Mouse (Mus musculus) B cell, adult 2 months (primary cell): Measurements from ENCODE around the gene Terf2ip.

ENCODE experiments used
- DNase-seq, 2 experiments: peaks; one replicate each; pipeline ENCODE4 v3.0.0; 2022

The Terf2ip gene

GRCm38 (mm10) chr8:112010997-112011815 is at the start of gene Terf2ip, which contains the start of gene Kars:
Gene Terf2ip (plus strand): TSS chr8:112011398.
Gene Kars (minus strand): TSS chr8:112011323.
- peak; percentile 92 to 93 for DNase-seq

- DNase-seq: no peak
These were observed 48.6 kb upstream of the Terf2ip start for GRCm38 (mm10) chr8:111962589-111962988.

DNA sequence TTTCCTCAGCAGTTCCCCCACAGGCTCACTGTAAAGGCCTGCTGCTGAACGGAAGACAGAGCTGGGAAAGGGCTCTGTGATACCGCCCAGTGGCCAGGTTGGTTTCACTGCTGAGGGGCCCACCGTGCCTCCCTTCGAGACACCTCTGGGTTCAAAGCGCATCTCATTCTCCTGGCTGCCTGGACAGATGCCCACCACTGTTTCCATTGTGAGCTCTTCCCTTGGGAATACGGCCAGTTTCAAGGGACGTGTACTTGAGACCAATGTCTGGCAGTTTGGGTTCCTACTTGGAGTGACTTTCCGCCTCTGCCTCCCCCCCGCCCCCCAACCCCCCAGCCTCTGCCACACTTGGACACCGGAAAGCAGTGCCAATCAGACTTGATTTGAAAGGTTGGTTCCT is 48.1 kb upstream of the Terf2ip start:
- no peak for DNase-seq

- DNase-seq: no peak
These were observed 47.7 kb upstream of the Terf2ip start for GRCm38 (mm10) chr8:111963546-111963945.

- DNase-seq: no peak
These were observed 46.8 kb upstream of the Terf2ip start for GRCm38 (mm10) chr8:111964351-111964750.

GRCm38 (mm10) chr8:111964849-111965561 is 46.2 kb upstream of the Terf2ip start:
- no peak for DNase-seq

DNA sequence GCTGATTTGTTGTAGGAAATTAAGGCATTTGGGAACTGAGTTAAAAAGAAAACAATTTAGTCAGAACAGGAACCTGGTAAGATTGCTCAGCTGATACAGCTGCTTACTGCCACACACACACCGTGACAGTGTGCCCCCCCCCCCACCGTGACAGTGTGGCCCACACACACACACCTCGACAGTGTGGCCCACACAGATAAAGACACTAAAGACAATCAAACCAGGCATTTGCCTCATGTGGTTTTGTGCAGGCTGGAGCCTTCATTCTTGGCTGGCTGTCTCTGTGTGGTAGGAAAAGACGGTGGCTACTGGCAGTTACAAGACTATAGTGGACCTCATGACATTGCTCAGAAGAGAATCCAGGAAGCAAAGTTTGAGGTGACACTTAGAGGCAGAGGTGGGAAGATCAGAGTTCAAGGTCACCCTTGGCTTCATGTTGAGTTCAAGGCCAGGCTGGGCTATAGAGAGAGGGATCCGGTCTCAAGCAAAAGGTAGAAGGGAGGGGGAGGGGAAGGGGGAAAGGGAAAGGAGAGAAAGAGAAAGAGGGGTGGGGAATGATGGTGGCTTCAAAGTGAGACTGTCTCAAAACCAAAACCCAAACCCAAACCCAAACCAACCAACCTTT is 43.8 kb upstream of the Terf2ip start:
- DNase-seq: no peak

GRCm38 (mm10) chr8:111968541-111968940 is 42.7 kb upstream of the Terf2ip start:
- DNase-seq: no peak

- no peak for DNase-seq
These were observed 42.2 kb upstream of the Terf2ip start for GRCm38 (mm10) chr8:111968991-111969390.

- no peak for DNase-seq
These were observed 37.1 kb upstream of the Terf2ip start for GRCm38 (mm10) chr8:111974138-111974537.

GRCm38 (mm10) chr8:111975706-111976105 is 35.5 kb upstream of the Terf2ip start:
- no peak for DNase-seq

DNA sequence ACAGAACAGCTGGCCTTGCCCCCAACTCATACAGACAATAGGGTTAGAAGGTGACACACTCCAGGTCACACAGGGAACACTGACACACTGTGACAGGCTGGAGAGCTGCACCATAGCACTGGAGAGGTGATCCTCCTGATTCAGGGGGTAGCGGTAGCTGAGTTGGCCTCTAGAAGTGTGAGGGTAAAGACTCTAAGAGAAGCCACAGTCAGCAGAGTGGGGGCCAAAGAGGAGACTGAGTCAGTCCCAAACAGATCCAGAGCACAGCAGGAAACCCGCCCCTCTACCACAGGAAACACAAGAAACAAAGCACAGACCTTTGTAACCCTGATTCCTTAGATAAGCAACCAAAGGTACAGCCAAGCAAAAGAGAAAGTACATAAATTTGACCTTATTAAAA is 34.9 kb upstream of the Terf2ip start:
- DNase-seq: no peak

- no peak for DNase-seq
These were observed 33.1 kb upstream of the Terf2ip start for GRCm38 (mm10) chr8:111978147-111978546.

DNA sequence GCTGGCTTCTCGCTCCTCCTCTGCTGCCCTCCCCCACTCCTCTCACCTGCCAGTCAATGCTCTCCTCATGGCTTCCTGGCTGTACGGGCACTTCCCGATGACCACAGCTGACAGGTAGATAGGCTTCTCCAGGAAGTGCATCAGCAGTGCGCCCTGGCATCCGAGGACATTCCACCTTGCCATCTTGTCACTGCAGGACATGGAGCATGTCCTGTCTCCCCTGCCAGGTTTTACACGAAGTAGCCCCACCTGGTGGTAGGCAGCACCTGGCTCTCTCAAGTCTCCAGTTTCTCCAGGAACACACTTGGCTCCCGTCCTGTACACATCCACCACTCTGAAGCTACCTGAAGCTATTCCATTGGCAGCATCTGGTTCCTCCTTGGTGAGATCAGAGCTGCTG is 29.1 kb upstream of the Terf2ip start:
- DNase-seq: peak; percentile 16 to 18

DNA sequence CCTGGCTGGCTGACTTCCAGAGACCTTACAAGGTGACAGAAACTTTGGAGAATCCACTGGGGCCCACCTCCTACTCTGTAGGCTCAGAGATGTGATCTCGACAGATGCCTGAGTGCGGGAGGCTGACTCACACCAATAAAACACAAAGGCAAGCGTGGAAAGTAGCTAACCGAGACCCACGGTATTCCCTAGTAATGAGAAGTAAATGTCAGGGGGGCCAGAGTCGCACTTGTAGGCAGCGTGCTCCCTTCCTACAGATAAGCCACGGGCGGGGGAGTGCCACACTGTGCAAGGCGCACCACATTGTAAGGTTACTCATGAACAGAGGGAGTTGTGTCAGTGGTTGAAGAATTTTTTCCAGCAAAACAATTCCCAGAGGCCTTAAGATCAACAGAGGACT is 26.7 kb upstream of the Terf2ip start:
- DNase-seq: no peak

- peak; percentile 86 to 87 for DNase-seq
These were observed 21.3 kb upstream of the Terf2ip start for GRCm38 (mm10) chr8:111989911-111990310.

DNA sequence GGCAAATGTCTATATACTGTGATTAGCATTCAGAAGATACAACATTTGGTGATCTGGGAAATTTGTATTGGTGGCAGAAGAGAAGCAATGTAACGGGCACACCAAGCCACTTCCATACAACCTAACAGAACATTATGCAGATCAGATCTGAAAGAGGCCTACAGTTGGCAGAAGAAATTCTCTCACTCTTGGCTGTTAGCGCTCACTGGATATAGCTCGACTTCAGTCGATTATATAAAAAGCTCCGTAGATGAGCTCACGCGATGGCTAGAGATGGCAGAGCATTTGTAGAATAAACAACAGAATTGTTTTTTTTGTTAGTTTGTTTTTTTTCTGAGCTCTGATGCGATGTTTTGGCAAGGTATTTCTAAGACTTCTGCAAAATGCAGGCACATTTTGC is 19.9 kb upstream of the Terf2ip start:
- no peak for DNase-seq

DNA sequence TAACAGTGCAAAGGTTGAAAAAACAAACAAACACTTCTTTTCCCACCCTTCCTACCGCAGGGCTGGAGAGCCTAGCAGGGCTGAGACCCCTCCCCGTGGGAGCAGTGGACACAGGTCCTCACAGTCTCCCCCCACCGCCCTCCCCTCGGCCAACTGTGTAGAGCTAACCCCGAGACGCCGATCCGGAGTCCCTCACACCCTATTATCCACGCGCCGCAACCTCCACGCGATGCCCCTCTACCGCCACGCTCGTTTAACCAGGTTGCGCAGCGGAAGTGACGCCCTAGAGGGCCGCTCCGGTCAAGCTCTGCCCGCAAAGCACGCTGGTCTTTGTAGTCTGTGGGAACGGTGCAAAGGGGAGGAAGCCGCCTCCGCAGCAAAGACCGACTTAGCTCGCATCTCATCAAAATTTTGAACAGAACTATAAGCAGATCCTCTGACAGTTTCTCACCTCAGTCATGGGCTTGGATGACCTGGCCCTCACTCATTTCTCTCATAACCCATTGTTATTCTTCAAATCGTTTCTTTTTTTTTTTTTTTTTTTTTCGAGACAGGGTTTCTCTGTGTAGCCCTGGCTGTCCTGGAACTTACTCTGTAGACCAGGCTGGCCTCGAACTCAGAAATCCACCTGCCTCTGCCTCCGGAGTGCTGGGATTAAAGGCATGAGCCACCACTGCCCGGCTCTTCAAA is 19.0 kb upstream of the Terf2ip start, which contains the start of gene Adat1:
TSS of gene Adat1 (minus strand) at position 290 of the 690 bp plus-strand sequence.
- peak; percentile 84 to 85 for DNase-seq

GRCm38 (mm10) chr8:111992703-111993039 is 18.5 kb upstream of the Terf2ip start:
- DNase-seq: no peak

GRCm38 (mm10) chr8:112004754-112005153 is 6.4 kb upstream of the Terf2ip start:
- DNase-seq: no peak

GRCm38 (mm10) chr8:112005601-112006000 is 5.6 kb upstream of the Terf2ip start:
- no peak for DNase-seq

GRCm38 (mm10) chr8:112007669-112008068 is 3.5 kb upstream of the Terf2ip start:
- no peak for DNase-seq

DNA sequence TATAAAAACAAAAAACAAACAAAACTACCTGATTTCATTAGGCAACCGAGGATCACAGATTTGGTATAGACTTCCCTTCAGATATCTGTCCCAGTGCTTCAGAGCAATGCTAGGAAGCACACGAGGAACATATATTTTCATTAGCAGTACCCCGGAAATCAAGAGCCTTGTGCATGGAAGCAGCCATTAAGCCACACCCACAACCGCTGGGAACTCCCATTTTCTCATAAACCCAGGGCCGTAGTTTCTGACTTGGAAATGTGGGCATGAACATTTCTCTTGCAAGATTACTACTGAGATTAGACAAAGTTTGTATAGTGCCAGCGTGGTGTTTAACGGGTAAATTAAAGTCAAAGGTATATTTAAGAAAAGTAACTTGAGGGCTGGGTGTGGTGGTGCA is 1.6 kb upstream of the Terf2ip start:
- no peak for DNase-seq
